In genomic region chr6:35405044-35405443, GRCm38 (mm10) we compare ENCODE assay signal across 15 mouse cellular contexts.
DNase-seq lines count a peak whose midpoint lies in the region.
"Had no signal": no experiment of that assay in that cellular context is flagged by ENCODE, and none has a peak within 500 bp of the region (broad histone marks: within the 10 kb centered on the region; RNA-seq: fewer than 3 reads in every experiment).

No protein-coding gene starts in this region.

- peak; percentile 11 for DNase-seq in cerebellum, adult 9-11 months
- DNase-seq in cerebellum, adult 11-12 months: no peak
- DNase-seq in left cerebral cortex, adult 18-20 months (ENCODE audit: low spot score in 2 of 2): peak; percentile 18 to 24
- no peak for DNase-seq in left cerebral cortex, adult 11 months (ENCODE audit: low spot score)
- DNase-seq in cerebellum, postnatal 25 days: peak; percentile 39 to 42
- DNase-seq in layer of hippocampus, adult 8-10 months (ENCODE audit: low spot score in 2 of 2): peak; percentile 19 to 20
- DNase-seq in kidney, postnatal 4 days: no peak
- no peak for DNase-seq in embryo, embryonic 11 days
- DNase-seq: adrenal gland, adult 2 months; forebrain, postnatal 0 days; heart, postnatal 4 days; kidney, adult 11 months; liver; liver, postnatal 0 days; lung, postnatal 14 days had no signal

Comparison
In these comparisons a context has a peak if more than half of its experiments do, and no peak if none do; other contexts are left out.
1. DNase-seq: peak in cerebellum, adult 9-11 months (single experiment), left cerebral cortex, adult 18-20 months (2 of 2), cerebellum, postnatal 25 days (2 of 2) and layer of hippocampus, adult 8-10 months (2 of 2); none in cerebellum, adult 11-12 months (single experiment), left cerebral cortex, adult 11 months (single experiment), kidney, postnatal 4 days (0 of 2) and embryo, embryonic 11 days (single experiment).